Mouse (Mus musculus): ENCODE results near the gene Gm8947.
"Not testable (repeated sequence)": the region's sequence is repeated elsewhere in the genome, so short reads cannot be mapped to it uniquely, and the experiment has no call there.

DNA sequence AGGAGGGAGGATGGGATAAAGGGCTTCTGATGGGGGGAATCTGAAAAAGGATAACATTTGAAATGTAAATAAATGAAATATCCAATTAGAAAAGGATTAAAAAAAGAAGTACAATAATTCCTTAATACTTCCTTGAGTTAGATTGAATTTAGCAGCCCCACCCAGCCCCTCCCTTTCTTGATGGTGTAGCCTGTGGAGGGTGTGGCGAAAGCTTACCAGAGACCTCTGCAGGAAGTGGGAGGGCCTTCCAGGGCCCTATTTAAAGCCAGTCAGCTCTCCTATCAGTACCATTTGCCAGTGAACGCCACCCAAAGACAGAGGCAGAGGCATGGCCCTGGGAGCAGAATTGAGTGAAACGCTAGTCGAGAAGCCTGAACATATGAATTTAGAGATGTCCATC is 5.9 kb downstream of the Gm8947 start, which contains the start of gene Gm47995:
- TF ChIP-seq CTCF (conservative IDR thresholded peaks at IDR 0.05 in 1 of 2, IDR thresholded peaks at IDR 0.05 in 1 of 2; ENCODE audit: low read depth in 2 of 2, low read length in 2 of 2); USF1 (IDR thresholded peaks at IDR 0.05; ENCODE audit: low read depth, low read length); ZMIZ1 (IDR thresholded peaks at IDR 0.05; ENCODE audit: low read depth, low read length); E2F4 (IDR thresholded peaks at IDR 0.05; ENCODE audit: insufficient replicate concordance, low read depth, low read length); MAX (IDR thresholded peaks at IDR 0.05; ENCODE audit: low read length); EP300 (IDR thresholded peaks at IDR 0.05; ENCODE audit: low read length); POLR2A (IDR thresholded peaks at IDR 0.05; ENCODE audit: low read depth, low read length); ZC3H11A (IDR thresholded peaks at IDR 0.05; ENCODE audit: low read depth, low read length); GABPA (IDR thresholded peaks at IDR 0.05; ENCODE audit: insufficient replicate concordance, low read depth, low read length); TCF12 (IDR thresholded peaks at IDR 0.05; ENCODE audit: low read depth, low read length): not testable (repeated sequence)
